In the genomic region with DNA sequence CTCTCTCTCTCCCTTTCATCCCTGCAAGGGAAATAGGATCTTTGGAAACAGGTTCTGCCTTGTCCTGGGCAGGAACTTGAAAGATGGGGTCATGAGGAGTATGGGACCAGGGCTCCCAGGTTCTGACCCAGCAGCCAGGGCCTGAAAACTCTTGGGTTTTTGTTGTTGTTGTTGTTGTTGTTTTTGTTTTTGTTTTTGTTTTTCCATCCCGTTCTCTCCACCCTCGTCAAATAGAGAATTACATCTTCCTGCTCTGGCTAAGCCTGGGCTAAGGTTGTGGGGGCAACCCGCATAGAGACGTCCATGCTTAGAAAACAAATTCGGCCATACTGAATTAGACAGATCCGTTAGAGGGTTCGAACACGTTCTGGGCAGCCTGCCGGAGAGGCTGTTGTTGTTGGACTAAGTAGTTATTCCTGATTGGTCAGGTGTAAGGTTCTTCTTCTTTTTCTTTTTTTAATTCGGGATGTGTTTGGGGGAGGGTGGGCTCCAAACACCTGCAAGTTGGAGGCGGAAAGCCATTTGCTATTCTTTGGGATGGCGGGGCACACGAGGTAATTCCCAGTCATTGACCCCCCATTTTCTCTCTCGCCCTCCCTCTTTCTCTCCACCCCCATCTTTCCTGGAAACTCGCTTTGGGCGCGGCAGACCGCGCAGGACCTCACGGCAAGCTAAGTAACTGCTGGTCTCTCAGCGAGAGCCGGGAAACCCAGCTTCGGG, we compare ENCODE assay signal across 8 mouse cellular contexts. TPM values are rescaled to one million over a fixed set of nuclear protein-coding genes. Genes with fewer than 3 reads are reported as not detected.
A peak's percentile ranks its signal among the peaks of the same experiment; 100 is the strongest.
DNase-seq lines count a peak whose midpoint lies in the region; ATAC-seq and TF ChIP-seq lines count a peak whose summit lies in the region.

No protein-coding gene starts in this region.

- H3K9me3 ChIP-seq in kidney, embryonic 15.5 days (replicated peaks) = no peaks in the 10 kb centered on the region
- H3K9me3 ChIP-seq in midbrain, postnatal 0 days (ENCODE audit: low read length) = no peaks in the 10 kb centered on the region

- peaks cover 35% of the 10 kb centered on the region for H3K4me1 ChIP-seq in kidney, embryonic 15.5 days
- H3K4me1 ChIP-seq in midbrain, postnatal 0 days (ENCODE audit: insufficient read depth, low read length) = no peaks in the 10 kb centered on the region

- peak overlapping the region; percentile 47 for H3K4me3 ChIP-seq in kidney, embryonic 15.5 days (replicated peaks)
- H3K4me3 ChIP-seq in midbrain, postnatal 0 days (ENCODE audit: low read depth, low read length) = peak overlapping the region; percentile 42

- no peaks in the 10 kb centered on the region for H3K36me3 ChIP-seq in kidney, embryonic 15.5 days
- no peaks in the 10 kb centered on the region for H3K36me3 ChIP-seq in midbrain, postnatal 0 days (ENCODE audit: insufficient read depth, low read length)

- peaks cover 99% of the 10 kb centered on the region for H3K27me3 ChIP-seq in kidney, embryonic 15.5 days
- H3K27me3 ChIP-seq in midbrain, postnatal 0 days (ENCODE audit: insufficient read depth, low read length) = peaks cover 41% of the 10 kb centered on the region

- no peak for DNase-seq in kidney, adult 11 months
- DNase-seq in heart, adult 18-20 months = peak; percentile 43 to 58
- peak; percentile 19 to 45 for DNase-seq in kidney, postnatal 25 days
- no peak for DNase-seq in midbrain, postnatal 0 days (ENCODE audit: low spot score)
- no peak for DNase-seq in right cerebral cortex, postnatal 10 days (ENCODE audit: low spot score in 2 of 2)
- DNase-seq in urinary bladder, postnatal 25 days (ENCODE audit: low spot score) = no peak

- H3K9ac ChIP-seq in kidney, embryonic 15.5 days = no peak overlapping the region
- peak overlapping the region; percentile 20 for H3K9ac ChIP-seq in midbrain, postnatal 0 days (replicated peaks; ENCODE audit: low read length, poor library complexity, severe bottlenecking)

- H3K4me2 ChIP-seq in kidney, embryonic 15.5 days = peak overlapping the region; percentile 74
- H3K4me2 ChIP-seq in midbrain, postnatal 0 days (ENCODE audit: low read depth, low read length, poor library complexity, severe bottlenecking) = peak overlapping the region; percentile 46

- no peak for TF ChIP-seq CTCF in midbrain, postnatal 0 days (IDR thresholded peaks at IDR 0.05)

- WGBS in kidney, embryonic 15.5 days = under 1% methylated on average over 23 of the region's 23 CpGs
- WGBS in midbrain, postnatal 0 days = 1% methylated on average over 23 of the region's 23 CpGs

- H3K27ac ChIP-seq in kidney, embryonic 15.5 days = peak overlapping the region; percentile 75; the same call in 1 of the 2 replicates
- peak overlapping the region; percentile 84 for H3K27ac ChIP-seq in midbrain, postnatal 0 days (ENCODE audit: low read depth, low read length)

- ATAC-seq in kidney, embryonic 15.5 days (replicated peaks; ENCODE audit: low FRiP score) = no peak
- ATAC-seq in midbrain, postnatal 0 days (ENCODE audit: low FRiP score) = no peak
- ATAC-seq in monocyte, adult 5-6 weeks (replicated peaks; ENCODE audit: insufficient number of reproducible peaks, low FRiP score, low TSS enrichment, poor library complexity, severe bottlenecking) = no peak

RNA-seq across cellular contexts. Expression of a gene that starts 2.8 kb away (rescaled TPM):
- polyA plus RNA-seq in kidney, embryonic 15.5 days (2015; fragmentation: Nextera tagmentation; extraction: Ambion mirVana) = 1.1 and 1.4 TPM in 2 replicates
- total RNA-seq in heart, adult 18-20 months (2021) = 1 to 10 TPM; 2.3 to 3.7 TPM
- total RNA-seq in midbrain, postnatal 0 days (2014; rRNA removed) = 64.8 and 73.5 TPM in 2 replicates
- 6.6 and 6.8 TPM in 2 replicates for polyA plus RNA-seq in midbrain, postnatal 0 days (2015; fragmentation: Nextera tagmentation; extraction: Ambion mirVana)
- total RNA-seq in monocyte, adult 5-6 weeks (2017) = 0.53 to 3.0 TPM (median 2.9 TPM) in 3 replicates

RNA-seq across cellular contexts. Expression of a gene that starts 29.5 kb away (rescaled TPM):
- 161 and 191 TPM in 2 replicates for polyA plus RNA-seq in kidney, embryonic 15.5 days (2015; fragmentation: Nextera tagmentation; extraction: Ambion mirVana)
- total RNA-seq in heart, adult 18-20 months (2021) = under 1 TPM; 0.42 to 0.67 TPM
- total RNA-seq in midbrain, postnatal 0 days (2014; rRNA removed) = 1.3 and 1.9 TPM in 2 replicates
- 3.0 and 3.7 TPM in 2 replicates for polyA plus RNA-seq in midbrain, postnatal 0 days (2015; fragmentation: Nextera tagmentation; extraction: Ambion mirVana)
- 3.3 to 4.9 TPM in 2 of 3 replicates, not detected in the other for total RNA-seq in monocyte, adult 5-6 weeks (2017)

RNA-seq across cellular contexts. Expression of a gene that starts 59.1 kb away (rescaled TPM):
- 12.5 and 13.1 TPM in 2 replicates for polyA plus RNA-seq in kidney, embryonic 15.5 days (2015; fragmentation: Nextera tagmentation; extraction: Ambion mirVana)
- under 1 TPM; 0.20 to 0.23 TPM for total RNA-seq in heart, adult 18-20 months (2021)
- total RNA-seq in midbrain, postnatal 0 days (2014; rRNA removed) = 1.9 and 2.6 TPM in 2 replicates
- polyA plus RNA-seq in midbrain, postnatal 0 days (2015; fragmentation: Nextera tagmentation; extraction: Ambion mirVana) = 1.4 and 1.8 TPM in 2 replicates
- 0.53 to 1.9 TPM (median 0.78 TPM) in 3 replicates for total RNA-seq in monocyte, adult 5-6 weeks (2017)

Comparison
In these comparisons a context has a peak if more than half of its experiments do, and no peak if none do; other contexts are left out.
1. DNase-seq: peak in heart, adult 18-20 months (2 of 2) and kidney, postnatal 25 days (2 of 2); none in kidney, adult 11 months (single experiment), midbrain, postnatal 0 days (single experiment), right cerebral cortex, postnatal 10 days (0 of 2) and urinary bladder, postnatal 25 days (single experiment).
2. RNA of a gene that starts 2.8 kb away (total RNA-seq): 64.8 to 73.5 TPM in midbrain, postnatal 0 days; 2.3 to 3.7 TPM in heart, adult 18-20 months and 0.53 to 3.0 TPM in monocyte, adult 5-6 weeks; every median in the first group is over 10 times any median in the second.